Mouse (Mus musculus) kidney, postnatal 36 days (tissue): ENCODE results near the gene Smim20.

Source experiments
- DNase-seq, 2 experiments: peaks; one replicate each; pipeline ENCODE4 v3.0.0; 2021 to 2022; ENCODE audit warnings: mixed read lengths in 2 of 2

The Smim20 gene

DNA sequence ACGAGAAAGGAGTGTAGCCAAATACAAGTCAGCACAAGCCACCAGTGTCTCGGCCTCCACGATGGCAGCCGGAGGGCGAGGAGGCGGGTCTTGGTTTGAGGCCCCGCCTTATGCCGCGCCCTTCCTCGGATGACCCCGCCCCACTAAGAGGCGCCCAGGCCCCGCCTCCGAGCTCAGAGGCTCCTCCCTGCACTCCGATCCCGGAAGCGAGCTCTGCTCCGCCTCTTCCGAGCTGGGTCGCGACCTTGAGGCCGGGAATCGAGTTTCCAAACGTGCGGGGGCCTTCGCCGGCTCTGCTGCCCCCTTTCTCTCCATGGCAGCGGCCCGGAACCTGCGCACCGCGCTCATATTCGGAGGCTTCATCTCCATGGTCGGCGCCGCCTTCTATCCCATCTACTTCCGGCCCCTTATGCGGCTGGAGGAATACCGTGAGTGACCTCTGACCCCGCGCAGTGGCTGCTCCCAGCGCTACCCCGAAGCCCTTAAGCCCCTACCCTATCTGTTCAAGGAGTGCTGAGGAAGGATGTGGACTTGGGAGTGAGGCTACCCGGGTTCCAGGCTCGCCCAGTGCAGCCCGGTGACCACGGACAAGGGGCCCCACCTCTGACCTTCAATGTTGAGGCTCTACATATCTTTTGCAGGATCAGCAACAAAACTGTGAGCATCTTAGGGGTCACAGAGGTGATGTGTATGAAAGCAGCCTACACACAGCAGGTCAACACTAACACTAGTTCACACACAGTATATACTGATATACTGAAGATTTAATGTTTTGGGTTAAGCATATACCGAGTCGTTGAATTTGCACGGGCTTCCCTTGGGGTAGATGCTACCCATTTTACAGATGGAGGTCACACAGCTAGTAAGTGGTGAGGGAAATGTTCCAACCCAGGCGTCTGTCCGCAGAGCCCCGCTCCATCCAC lies at the start of gene Smim20:
Gene Smim20 (plus strand): TSS at position 153 of the 923 bp plus-strand sequence.
- DNase-seq = peak; percentile 85 to 94

GRCm38 (mm10) chr5:53225434-53225833 lies 41.4 kb upstream of the Smim20 start:
- no peak for DNase-seq

- peak in 1 of 2 experiments; percentile 4 for DNase-seq
Measured at GRCm38 (mm10) chr5:53230560-53230959, 36.3 kb upstream of the Smim20 start.

DNA sequence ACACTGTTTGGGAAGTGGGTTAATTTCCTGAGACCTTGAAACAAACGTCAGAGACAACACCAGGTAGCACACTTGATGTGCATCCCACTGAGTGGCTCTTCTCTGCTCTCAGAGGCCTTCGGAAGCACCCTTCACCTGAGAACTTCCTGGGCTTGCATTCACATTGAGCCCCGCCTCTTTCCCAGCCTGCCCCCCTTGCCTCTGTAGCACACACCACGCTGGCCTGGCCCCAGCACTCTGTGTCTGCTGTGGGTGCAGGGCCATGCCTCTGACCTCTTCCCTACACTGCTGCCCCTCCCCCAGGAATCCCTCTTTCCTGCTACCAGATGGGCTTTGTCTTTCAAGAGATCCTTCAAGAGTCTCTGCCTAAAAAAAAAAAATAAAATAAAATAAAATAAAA lies 31.3 kb upstream of the Smim20 start:
- DNase-seq = no peak

GRCm38 (mm10) chr5:53236136-53236535 lies 30.7 kb upstream of the Smim20 start:
- no peak for DNase-seq

DNA sequence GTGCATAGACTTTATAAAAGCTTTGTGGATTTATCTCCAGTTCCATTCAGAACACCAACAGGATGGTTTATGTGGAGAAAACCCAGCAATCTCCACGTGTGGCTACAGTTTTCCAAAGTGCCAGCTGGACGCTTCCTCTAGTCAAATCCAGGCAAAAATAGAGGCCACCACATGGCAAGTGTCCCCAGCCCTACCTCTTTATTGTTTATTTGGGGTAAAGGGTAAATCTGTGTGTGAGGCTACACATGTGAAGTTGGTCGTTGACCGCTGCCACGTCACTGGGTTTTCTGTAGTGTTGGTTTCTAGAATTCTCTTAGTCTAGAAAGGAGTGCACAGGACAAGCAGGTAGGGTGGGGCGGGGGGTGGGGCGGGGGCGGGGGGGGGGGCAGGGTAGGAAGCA lies 30.1 kb upstream of the Smim20 start:
- no peak for DNase-seq

DNA sequence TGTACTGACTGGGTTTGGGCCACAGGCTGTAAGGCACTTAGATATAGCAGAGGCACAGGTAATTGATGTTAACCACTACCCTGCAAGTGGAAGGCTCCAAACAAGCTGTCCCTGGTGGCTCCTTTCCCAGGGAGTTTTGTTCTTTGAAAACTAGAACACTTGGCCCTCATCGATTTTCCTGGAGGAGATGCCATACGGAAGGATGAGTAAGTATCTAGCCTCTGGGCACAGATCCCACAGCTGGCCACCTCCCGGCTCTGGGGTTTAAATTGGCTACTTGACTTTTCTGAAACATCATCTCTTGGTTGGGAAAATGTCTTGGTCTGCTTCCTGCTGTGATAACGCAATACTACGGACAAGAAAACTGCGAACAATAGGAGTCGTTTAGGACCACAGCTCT lies 28.1 kb upstream of the Smim20 start:
- DNase-seq = no peak

GRCm38 (mm10) chr5:53239189-53239588 lies 27.7 kb upstream of the Smim20 start:
- no peak for DNase-seq

- no peak for DNase-seq
Measured at GRCm38 (mm10) chr5:53239831-53240440, 26.9 kb upstream of the Smim20 start.

- DNase-seq = no peak
Measured at GRCm38 (mm10) chr5:53241109-53241508, 25.8 kb upstream of the Smim20 start.

DNA sequence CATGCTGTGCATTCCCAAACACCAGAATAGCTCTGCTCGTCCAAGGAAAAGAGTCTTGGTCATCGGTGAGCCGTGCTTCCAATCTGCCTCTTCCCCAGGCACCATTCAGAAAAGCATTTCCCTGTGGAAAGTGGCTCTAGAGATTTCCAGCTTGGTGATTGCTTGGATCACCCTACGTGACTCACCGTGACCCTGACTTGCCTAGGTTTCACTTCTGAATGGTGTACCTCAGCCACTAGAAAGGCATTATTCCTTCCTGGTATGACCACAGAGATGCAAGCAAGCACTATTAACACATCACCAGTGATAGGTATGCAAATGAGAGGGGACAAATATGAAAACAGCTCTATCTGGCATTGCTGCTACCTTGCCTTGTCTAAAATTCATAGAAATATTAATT lies 24.9 kb upstream of the Smim20 start:
- no peak for DNase-seq

DNA sequence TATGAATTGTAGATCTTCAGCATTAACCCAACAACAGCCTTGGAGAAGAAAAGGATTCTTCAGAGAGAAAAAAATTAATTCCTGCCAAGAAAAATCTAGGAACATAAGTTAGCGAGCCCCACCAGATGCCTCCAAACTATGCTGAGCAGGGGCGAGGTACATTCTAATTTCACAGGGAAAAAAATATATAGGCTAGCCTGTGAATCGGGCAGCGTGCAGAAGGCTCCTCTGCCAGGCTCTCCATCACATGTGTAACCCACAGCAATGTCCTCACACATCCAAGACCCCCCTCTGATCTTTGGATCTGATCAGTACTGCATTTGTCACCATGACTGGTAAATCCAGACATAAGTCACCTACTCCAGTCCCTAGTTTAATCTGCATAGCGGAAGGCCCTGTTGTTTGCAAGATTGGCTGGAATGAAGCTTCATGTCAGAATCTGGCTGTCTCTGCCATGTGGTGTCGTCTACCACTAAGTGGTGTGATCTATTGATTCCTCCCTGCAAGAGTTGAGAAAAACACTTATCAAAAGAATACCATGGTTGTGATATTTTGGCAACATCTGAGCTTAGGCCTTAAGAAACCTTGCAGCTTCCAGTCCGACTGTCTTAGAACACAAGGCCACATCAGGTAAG lies 23.9 kb upstream of the Smim20 start:
- no peak for DNase-seq

DNA sequence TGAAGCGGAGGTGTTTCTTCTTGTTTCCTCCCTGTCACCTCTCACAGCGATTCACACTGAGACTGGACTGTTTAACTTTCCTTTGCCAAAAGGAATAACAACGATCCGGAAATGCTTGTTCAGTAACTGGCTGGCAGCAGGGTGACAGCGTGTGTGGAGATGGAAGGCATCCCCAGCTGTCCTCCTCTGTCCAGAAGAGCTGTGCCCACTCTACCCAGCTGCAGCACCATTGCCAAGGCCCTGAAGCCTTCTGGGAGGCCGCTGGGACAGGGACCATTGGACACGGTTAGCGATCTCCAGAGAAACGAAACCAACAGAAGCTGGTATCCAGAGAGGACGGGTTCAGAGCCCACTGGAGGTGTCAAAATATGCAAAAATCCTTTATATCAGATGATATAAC lies 22.9 kb upstream of the Smim20 start:
- peak in 1 of 2 experiments; percentile 20 for DNase-seq

- no peak for DNase-seq
Measured at GRCm38 (mm10) chr5:53248499-53248898, 18.4 kb upstream of the Smim20 start.

- DNase-seq = no peak
Measured at GRCm38 (mm10) chr5:53249431-53250061, 17.3 kb upstream of the Smim20 start.

DNA sequence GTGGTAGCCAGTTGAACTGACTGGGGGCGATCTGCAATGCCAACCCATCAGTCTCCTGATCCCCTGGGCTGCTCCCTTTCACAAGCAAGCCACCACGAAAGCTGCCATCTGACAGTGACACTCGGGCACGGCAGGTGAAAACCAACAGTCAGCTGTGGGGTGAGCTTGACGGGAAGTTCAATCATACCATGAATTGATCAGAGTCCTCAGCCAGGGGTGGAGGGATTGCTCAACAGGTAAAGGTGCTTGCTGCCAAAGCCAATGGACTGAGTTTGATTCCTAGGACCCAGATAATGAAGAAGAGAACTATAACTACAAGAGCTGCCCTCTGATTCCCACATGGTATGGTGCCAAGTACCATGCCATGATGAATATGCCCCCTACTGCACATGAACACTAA lies 12.7 kb upstream of the Smim20 start:
- DNase-seq = no peak

GRCm38 (mm10) chr5:53254821-53255220 lies 12.1 kb upstream of the Smim20 start:
- no peak for DNase-seq

DNA sequence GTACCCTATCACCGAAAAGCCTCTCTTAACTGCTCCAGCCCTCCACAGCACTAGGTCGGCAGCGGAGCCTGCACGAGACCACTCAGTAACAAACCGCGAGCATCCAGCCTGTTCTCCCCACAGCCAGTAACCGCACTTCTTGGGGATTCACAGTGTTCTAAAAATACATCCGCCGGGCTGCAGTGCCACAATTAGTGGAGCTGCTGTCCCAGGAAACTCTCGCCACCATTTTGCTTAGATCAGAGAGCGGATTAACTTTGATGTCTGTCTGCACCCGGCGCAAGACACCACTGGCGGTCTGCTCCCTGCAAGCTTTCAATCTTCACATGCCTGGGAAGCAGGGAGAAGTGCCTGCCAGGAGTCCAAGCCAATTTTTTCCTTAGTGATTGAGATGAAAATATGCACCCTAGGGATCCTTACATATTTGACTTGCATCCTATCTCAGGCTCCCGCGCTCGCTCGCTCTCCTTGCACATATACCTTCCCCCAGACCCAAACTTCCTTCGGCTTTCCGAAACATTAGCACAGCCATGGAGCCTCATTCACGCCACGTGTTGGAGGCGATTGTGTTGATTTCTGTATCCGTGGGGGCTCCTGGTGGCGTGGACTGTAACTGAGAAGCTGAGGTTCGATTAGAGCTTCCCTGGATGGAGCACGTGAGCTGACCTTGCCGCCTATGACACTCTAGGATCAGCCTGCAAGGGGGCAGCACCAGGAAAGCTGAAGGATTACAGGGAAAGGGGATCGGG lies 8.7 kb upstream of the Smim20 start:
- DNase-seq = peak in 1 of 2 experiments; percentile 18

DNA sequence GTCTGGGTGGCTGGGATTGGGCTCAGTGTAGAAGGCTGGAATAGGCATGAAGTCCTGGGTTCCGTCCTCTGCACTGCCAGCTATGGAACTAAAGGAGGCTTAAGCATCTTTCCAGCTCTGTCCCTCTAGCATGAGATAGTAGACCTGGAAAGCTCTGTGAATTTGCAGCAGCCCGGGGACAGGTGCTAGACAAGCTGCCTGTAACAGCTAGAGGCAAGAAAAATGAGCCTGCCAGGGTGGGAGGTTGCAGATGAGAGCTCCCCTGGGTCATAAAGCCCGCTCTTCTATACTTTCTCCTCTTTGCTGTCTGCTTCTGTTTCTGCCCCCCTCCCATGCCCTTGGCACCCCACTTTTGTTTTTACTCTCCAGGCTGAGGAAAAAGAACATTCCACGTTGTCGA lies 7.0 kb upstream of the Smim20 start:
- DNase-seq = no peak

DNA sequence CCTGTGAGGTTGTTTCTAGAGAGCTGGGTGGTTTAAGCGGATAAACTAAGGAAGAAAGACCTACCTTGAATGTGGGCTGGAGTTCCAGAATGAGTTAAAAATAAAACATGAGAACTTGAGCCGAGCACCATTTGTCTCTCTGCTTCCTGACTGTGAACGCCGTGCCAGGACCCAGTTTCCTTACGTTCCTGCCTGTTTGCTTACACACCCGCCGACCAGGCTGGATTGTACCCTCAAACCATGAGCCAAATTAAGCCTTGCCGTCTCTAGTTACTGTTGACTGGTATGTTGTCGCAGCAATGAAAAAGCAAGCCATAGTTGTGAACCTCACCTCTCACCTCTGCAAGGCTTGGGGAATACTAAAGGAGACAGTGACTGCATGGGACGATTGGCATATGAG lies 4.9 kb upstream of the Smim20 start:
- no peak for DNase-seq

GRCm38 (mm10) chr5:53264061-53264460 lies 2.8 kb upstream of the Smim20 start:
- DNase-seq = no peak

GRCm38 (mm10) chr5:53265740-53266139 lies 1.1 kb upstream of the Smim20 start:
- no peak for DNase-seq

DNA sequence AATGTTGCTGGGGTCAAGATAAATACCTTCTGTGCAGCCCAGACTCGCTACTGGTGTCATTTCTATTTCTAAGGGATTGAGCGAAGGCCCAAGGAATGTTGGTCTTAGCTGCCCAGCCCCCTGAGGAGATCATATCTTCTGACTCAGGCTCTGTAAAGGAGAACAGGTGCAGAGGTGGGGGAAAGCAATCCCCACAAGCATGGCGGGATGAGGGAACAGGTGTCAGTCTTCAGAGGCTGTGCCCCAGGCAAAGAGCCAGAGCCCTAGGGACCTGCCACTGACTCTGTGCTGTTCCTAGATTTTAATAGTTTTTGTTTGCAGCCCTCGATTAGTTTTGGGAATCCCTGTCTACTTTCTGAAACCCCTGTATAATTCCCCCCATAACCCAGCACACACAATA lies 702 bp upstream of the Smim20 start:
- DNase-seq = no peak
